Mouse (Mus musculus) midbrain, embryonic 14.5 days (tissue): ENCODE results near the gene Dab2. TPM values are rescaled to one million over a fixed set of nuclear protein-coding genes. Genes with fewer than 3 reads are reported as not detected.

ENCODE experiments used
- ATAC-seq: fragments of 200-750 bp; cut with Nextera tagmentation; 2 replicates; pipeline ENCODE4 v1.8.0; 2017; ENCODE audit warnings: moderate number of reproducible peaks, moderate library complexity; ENCODE audit not compliant: low FRiP score, low TSS enrichment
- DNase-seq: peaks from one replicate; pipeline ENCODE4 v3.0.0-alpha.2; 2015
- H3K27ac ChIP-seq: fragments of 300-500 bp; sonication (generic); replicated peaks from 2 replicates; pipeline ENCODE4 v1.5.1; 2014; ENCODE audit warnings: mild to moderate bottlenecking, low read depth, low read length, moderate library complexity
- H3K27me3 ChIP-seq: fragments of 300-500 bp; sonication (generic); 2 replicates; pipeline ENCODE4 v1.6.1; 2014; ENCODE audit warnings: low read length, control low read depth, mixed read lengths; ENCODE audit not compliant: control insufficient read depth, insufficient read depth
- H3K36me3 ChIP-seq: fragments of 300-500 bp; sonication (generic); 2 replicates; pipeline ENCODE4 v1.6.1; 2014; ENCODE audit warnings: low read length, control low read depth; ENCODE audit not compliant: control insufficient read depth, insufficient read depth
- H3K4me1 ChIP-seq: fragments of 300-500 bp; sonication (generic); 2 replicates; pipeline ENCODE4 v1.6.1; 2014; ENCODE audit warnings: mild to moderate bottlenecking, antibody characterized with exemption, low read length, control low read depth; ENCODE audit not compliant: control insufficient read depth, insufficient read depth
- H3K4me2 ChIP-seq: fragments of 300-500 bp; sonication (generic); 2 replicates; pipeline ENCODE4 v1.6.1; 2014; ENCODE audit warnings: mild to moderate bottlenecking, low read length, moderate library complexity
- H3K4me3 ChIP-seq: fragments of 300-500 bp; sonication (generic); replicated peaks from 2 replicates; pipeline ENCODE4 v1.5.1; 2014; ENCODE audit warnings: low read depth, low read length
- H3K9ac ChIP-seq: fragments of 300-500 bp; sonication (generic); replicated peaks from 2 replicates; pipeline ENCODE4 v1.6.1; 2014; ENCODE audit warnings: mild to moderate bottlenecking, low read length, moderate library complexity
- H3K9me3 ChIP-seq: fragments of 300-500 bp; sonication (generic); 2 replicates; pipeline ENCODE4 v1.6.1; 2016; ENCODE audit warnings: low read length, control low read depth, mixed read lengths; ENCODE audit not compliant: control insufficient read depth
- WGBS: fragments of 180-500 bp; shearing (Covaris S2); extraction: QIAGEN DNeasy Blood & Tissue Kit; methylation state at CpG from one replicate; pipeline ENCODE4 v1.1.7; 2014; 5-methylcytosine and 5-hydroxymethylcytosine counted together
- polyA plus RNA-seq: library from polyadenylated mRNA; unstranded; fragments of >200 nt; fragmentation: Nextera tagmentation; extraction: Ambion mirVana; gene quantifications from 2 replicates; pipeline ENCODE4 v1.2.1, GENCODE M21; 2014

The Dab2 gene
- polyA plus RNA-seq, 1 experiment from 2014 or later: 26.2 TPM

- ATAC-seq (no peak), DNase-seq (peak; percentile 14)
- 75% methylated on average over 5 of the region's 5 CpGs for whole genome bisulfite sequencing
- Histone ChIP-seq H3K9me3 (no peaks in the 10 kb centered on the region), H3K27me3 (no peaks in the 10 kb centered on the region), H3K36me3 (no peaks in the 10 kb centered on the region), H3K4me2 (no peak overlapping the region), H3K4me1 (no peaks in the 10 kb centered on the region), H3K9ac (no peak overlapping the region), H3K27ac (no peak overlapping the region), H3K4me3 (no peak overlapping the region)
Observed at GRCm38 (mm10) chr15:6339767-6340166, 40.2 kb downstream of the Dab2 start.

DNA sequence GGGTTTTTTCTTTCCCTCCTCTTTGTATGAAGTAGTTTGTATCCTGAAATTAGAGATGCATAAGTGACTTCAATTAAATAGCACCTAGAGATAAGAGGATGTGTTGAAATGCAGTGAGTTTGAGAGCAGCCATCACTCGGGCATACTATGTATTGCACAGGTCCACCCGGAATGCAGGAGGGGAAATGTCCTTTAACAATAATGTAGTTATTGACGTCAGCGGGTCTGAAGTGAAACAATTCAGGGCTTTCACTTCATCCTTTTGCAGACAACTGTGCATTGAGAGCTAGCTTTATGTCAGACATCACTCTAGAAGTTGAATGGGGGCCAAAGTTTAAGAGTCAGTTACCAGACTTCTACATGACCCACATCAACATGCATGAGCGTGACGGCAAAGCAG lies 40.8 kb downstream of the Dab2 start:
- no peaks in the 10 kb centered on the region for H3K27me3 ChIP-seq
- H3K27ac ChIP-seq: no peak overlapping the region
- H3K36me3 ChIP-seq: no peaks in the 10 kb centered on the region
- H3K4me2 ChIP-seq: no peak overlapping the region
- H3K9me3 ChIP-seq: no peaks in the 10 kb centered on the region
- H3K4me3 ChIP-seq: no peak overlapping the region
- ATAC-seq (no peak), DNase-seq (no peak)
- 78% methylated on average over 6 of the region's 6 CpGs for WGBS
- H3K9ac ChIP-seq: no peak overlapping the region
- no peaks in the 10 kb centered on the region for H3K4me1 ChIP-seq

DNA sequence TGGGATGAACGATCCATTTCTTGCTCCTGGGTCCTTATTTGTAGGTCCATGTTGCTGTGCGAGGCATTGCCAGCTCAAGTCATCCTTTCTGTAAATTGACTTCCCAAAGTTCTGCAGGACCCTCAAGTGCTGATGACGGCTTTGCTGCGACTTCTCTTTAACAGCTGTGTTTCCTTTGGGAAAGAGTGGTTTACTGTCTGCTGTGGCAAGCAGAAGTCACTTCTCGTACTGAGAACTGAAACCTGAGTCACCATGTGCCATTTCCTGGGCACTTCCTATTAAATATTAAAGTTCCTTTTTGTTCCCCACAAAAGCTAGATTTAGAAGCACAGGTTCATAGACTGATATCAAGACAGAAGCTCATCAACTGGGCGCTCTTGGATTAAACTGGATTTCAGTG lies 41.8 kb downstream of the Dab2 start:
- ATAC-seq (no peak), DNase-seq (no peak)
- Histone ChIP-seq H3K4me2 (no peak overlapping the region), H3K36me3 (no peaks in the 10 kb centered on the region), H3K27me3 (no peaks in the 10 kb centered on the region), H3K27ac (no peak overlapping the region), H3K4me1 (no peaks in the 10 kb centered on the region), H3K9ac (no peak overlapping the region), H3K9me3 (no peaks in the 10 kb centered on the region), H3K4me3 (no peak overlapping the region)
- WGBS: 91% methylated on average over 6 of the region's 6 CpGs

GRCm38 (mm10) chr15:6353901-6354300 lies 54.3 kb downstream of the Dab2 start:
- Histone ChIP-seq H3K36me3 (no peaks in the 10 kb centered on the region), H3K4me2 (no peak overlapping the region), H3K9me3 (no peaks in the 10 kb centered on the region), H3K4me3 (no peak overlapping the region), H3K4me1 (no peaks in the 10 kb centered on the region), H3K27ac (no peak overlapping the region), H3K9ac (no peak overlapping the region), H3K27me3 (no peaks in the 10 kb centered on the region)
- DNase-seq: no peak
- 95% methylated on average over 3 of the region's 3 CpGs for WGBS
- ATAC-seq: no peak

DNA sequence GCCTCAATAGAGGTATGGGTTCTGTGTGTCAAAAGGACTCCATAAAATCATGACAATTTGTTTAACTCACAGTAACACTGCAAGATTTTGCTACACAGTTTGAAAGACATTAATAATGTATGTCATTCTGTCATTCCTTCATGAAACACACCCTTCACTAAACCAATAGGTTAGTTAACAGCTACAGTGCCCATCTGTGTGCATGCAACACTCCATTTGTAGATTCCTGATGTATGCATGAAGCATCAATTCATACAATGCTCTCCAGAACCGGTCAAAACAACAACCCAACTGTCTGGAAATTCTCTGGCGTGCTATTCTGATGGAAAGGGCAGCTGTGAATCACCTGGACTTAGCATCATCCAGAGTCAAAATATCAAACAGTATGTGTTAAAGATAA lies 60.3 kb downstream of the Dab2 start:
- 83% methylated on average over 2 of the region's 2 CpGs for WGBS
- no peaks in the 10 kb centered on the region for H3K4me1 ChIP-seq
- H3K27ac ChIP-seq: no peak overlapping the region
- H3K4me3 ChIP-seq: no peak overlapping the region
- no peaks in the 10 kb centered on the region for H3K27me3 ChIP-seq
- H3K9ac ChIP-seq: no peak overlapping the region
- no peaks in the 10 kb centered on the region for H3K9me3 ChIP-seq
- no peak for DNase-seq
- no peak for ATAC-seq
- no peak overlapping the region for H3K4me2 ChIP-seq
- no peaks in the 10 kb centered on the region for H3K36me3 ChIP-seq

DNA sequence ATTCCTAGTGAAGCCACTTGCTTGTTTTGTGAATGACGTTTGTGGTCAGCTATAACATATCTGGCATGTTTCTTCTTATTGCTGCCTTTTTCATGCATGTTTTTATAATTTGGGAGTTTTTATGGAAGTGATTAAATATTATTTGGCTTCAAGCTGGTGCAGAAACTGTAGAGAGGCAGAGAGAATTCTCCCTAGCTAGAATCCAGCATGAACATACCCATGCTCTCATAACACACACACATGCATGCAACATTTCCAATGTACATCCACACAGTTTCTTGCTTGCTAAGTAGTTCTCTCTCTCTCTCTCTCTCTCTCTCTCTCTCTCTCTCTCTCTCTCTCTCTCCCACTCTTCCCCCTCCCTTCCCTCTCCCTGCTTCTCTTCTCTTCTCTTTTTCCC lies 70.4 kb downstream of the Dab2 start:
- no peaks in the 10 kb centered on the region for H3K27me3 ChIP-seq
- H3K27ac ChIP-seq: no peak overlapping the region
- no peak for ATAC-seq
- no peak overlapping the region for H3K9ac ChIP-seq
- DNase-seq: no peak
- H3K4me1 ChIP-seq: no peaks in the 10 kb centered on the region
- H3K36me3 ChIP-seq: no peaks in the 10 kb centered on the region
- H3K9me3 ChIP-seq: no peaks in the 10 kb centered on the region
- 69% methylated on average over 1 of the region's 1 CpGs for WGBS
- H3K4me2 ChIP-seq: no peak overlapping the region
- H3K4me3 ChIP-seq: no peak overlapping the region

- no peaks in the 10 kb centered on the region for H3K9me3 ChIP-seq
- H3K4me2 ChIP-seq: no peak overlapping the region
- no peaks in the 10 kb centered on the region for H3K27me3 ChIP-seq
- 94% methylated on average over 2 of the region's 2 CpGs for WGBS
- DNase-seq: no peak
- no peaks in the 10 kb centered on the region for H3K36me3 ChIP-seq
- H3K27ac ChIP-seq: no peak overlapping the region
- H3K4me3 ChIP-seq: no peak overlapping the region
- no peaks in the 10 kb centered on the region for H3K4me1 ChIP-seq
- no peak; the same call in 1 of the 2 replicates for ATAC-seq
- H3K9ac ChIP-seq: no peak overlapping the region
Observed at GRCm38 (mm10) chr15:6371486-6371885, 71.9 kb downstream of the Dab2 start.

DNA sequence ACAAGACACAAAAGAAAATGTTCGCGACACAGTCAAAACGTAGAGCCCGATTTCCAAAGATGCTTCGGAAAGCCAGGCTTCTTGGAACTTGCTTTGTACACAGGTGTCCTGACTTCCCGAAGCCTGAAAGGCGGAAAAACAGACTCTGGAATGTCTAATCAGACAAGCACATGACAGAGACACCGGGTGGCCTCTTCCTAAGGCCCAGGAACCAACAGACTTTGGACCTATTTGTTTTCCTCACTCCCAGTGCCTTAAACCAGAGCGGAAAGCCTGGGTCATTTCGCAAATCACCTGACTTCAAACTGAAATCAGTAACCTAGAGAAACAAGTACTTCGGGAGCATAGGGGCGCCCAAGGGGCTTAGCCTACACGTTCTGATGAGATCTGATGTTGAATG lies 75.4 kb downstream of the Dab2 start:
- Histone ChIP-seq H3K4me1 (no peaks in the 10 kb centered on the region), H3K36me3 (no peaks in the 10 kb centered on the region), H3K9ac (no peak overlapping the region), H3K9me3 (no peaks in the 10 kb centered on the region), H3K4me3 (no peak overlapping the region), H3K4me2 (no peak overlapping the region), H3K27ac (no peak overlapping the region), H3K27me3 (no peaks in the 10 kb centered on the region)
- 83% methylated on average over 13 of the region's 13 CpGs for WGBS
- DNase-seq (no peak), ATAC-seq (no peak)

DNA sequence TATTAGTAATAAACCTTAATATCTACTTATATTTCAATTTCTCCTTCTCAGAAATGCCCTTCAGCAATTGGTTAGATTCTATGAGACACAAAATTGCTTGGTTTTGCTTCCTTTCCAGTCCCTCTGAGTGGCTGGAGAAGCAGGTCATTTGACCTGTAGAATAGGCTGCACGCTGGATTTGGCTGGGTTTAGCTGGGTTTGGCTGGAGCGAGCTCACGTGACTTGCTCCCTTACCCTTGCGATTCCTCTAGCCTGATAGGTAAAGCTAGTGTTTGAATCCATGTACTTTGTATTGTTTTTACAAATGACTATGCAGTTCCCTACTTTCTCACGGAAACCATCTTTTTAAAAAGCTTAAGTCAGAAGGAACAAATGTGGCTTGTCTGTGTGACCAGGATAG lies 76.4 kb downstream of the Dab2 start:
- 80% methylated on average over 5 of the region's 5 CpGs for WGBS
- DNase-seq (no peak), ATAC-seq (no peak)
- Histone ChIP-seq H3K36me3 (no peaks in the 10 kb centered on the region), H3K4me1 (no peaks in the 10 kb centered on the region), H3K27me3 (no peaks in the 10 kb centered on the region), H3K9ac (no peak overlapping the region), H3K9me3 (no peaks in the 10 kb centered on the region), H3K4me2 (no peak overlapping the region), H3K27ac (no peak overlapping the region), H3K4me3 (no peak overlapping the region)
